Mouse (Mus musculus) lung, adult 2 months (tissue): ENCODE results near the gene Slc25a45. TPM values are rescaled to one million over a fixed set of nuclear protein-coding genes. Genes with fewer than 3 reads are reported as not detected.
A peak's percentile ranks its signal among the peaks of the same experiment; 100 is the strongest.

Source experiments
- DNase-seq: peaks from one replicate; pipeline ENCODE4 v3.0.0; 2022
- H3K4me1 ChIP-seq: fragments of 200-500 bp; 2 replicates; pipeline ENCODE4 v1.6.1; 2011; ENCODE audit warnings: low read length; ENCODE audit not compliant: control insufficient read depth, insufficient read depth
- H3K4me3 ChIP-seq: fragments of 200-500 bp; replicated peaks from 2 replicates; pipeline ENCODE3; 2011; ENCODE audit warnings: low read depth, mild to moderate bottlenecking, control low read depth, low read length; ENCODE audit errors: extremely low read depth
- CTCF ChIP-seq: fragments of 200-500 bp; IDR thresholded peaks from 2 replicates; pipeline ENCODE4 v1.5.1; 2011; ENCODE audit warnings: mild to moderate bottlenecking, low read length, control low read depth; ENCODE audit not compliant: insufficient read depth
- POLR2A ChIP-seq: fragments of 200-500 bp; IDR thresholded peaks from 2 replicates; pipeline ENCODE4 v1.6.1; 2011; ENCODE audit warnings: low read depth, mild to moderate bottlenecking, control low read depth, low read length, borderline replicate concordance; ENCODE audit errors: extremely low read depth
- WGBS: fragments of 180-500 bp; shearing (Covaris S2); methylation state at CpG from one replicate; pipeline ENCODE4 v1.1.7; 2018; 5-methylcytosine and 5-hydroxymethylcytosine counted together
- polyA plus RNA-seq: library from polyadenylated mRNA; depleted of rRNA; stranded (reverse); fragments of >200 nt; gene quantifications from 2 replicates; pipeline ENCODE4 v1.2.3, GENCODE M21; 2012

Gene Slc25a45
- polyA plus RNA-seq, 1 experiment = 26.0 TPM

DNA sequence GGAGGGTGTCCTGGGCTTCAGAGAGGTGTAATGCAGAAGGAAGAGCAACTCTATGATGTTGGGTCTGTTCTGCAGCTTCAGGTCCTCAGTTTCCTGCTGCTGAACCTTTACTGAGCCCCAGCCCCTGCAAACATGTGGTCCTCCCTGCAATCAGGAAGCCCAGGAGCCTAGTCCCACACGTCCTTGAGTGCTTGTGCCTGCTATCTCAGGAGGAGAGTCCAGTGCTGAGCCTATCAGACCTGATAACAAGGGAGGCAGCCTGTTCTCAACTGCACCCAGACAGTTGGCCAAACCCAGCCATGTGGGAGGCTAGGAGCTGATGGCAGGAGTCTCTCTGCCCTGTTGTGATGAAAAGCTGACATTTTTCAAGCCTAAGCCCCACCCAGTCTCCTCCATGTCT is 6.3 kb downstream of the Slc25a45 start:
- Histone ChIP-seq H3K4me1 (no peaks in the 10 kb centered on the region; the same call in 1 of the 2 replicates), H3K4me3 (no peak overlapping the region)
- no peak for DNase-seq
- WGBS = 61% methylated on average over 1 of the region's 1 CpGs
- TF ChIP-seq CTCF = no peak
- no peak for TF ChIP-seq POLR2A

DNA sequence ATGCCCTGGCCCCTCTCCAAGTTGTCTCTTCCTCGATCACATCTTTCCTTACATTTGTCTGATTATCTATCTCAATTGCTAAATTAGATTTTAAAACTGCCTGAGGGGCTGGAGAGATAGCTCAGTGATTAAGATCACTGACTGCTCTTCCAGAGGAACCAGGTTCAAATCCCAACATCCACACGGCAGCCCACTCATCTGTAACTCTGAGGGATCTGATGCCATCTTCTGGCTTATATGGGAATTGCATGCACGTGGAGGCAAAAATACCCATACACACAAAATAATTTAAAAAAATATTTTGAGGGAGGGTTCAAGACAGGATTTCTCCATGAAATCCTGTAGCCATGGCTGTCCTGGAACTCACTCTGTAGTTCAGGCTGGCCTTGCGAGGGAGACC is 8.2 kb downstream of the Slc25a45 start:
- Histone ChIP-seq H3K4me1 (no peaks in the 10 kb centered on the region), H3K4me3 (no peak overlapping the region)
- DNase-seq = no peak
- TF ChIP-seq CTCF (no peak; the same call in 1 of the 2 replicates), POLR2A (no peak)
- 58% methylated on average over 4 of the region's 4 CpGs for WGBS

DNA sequence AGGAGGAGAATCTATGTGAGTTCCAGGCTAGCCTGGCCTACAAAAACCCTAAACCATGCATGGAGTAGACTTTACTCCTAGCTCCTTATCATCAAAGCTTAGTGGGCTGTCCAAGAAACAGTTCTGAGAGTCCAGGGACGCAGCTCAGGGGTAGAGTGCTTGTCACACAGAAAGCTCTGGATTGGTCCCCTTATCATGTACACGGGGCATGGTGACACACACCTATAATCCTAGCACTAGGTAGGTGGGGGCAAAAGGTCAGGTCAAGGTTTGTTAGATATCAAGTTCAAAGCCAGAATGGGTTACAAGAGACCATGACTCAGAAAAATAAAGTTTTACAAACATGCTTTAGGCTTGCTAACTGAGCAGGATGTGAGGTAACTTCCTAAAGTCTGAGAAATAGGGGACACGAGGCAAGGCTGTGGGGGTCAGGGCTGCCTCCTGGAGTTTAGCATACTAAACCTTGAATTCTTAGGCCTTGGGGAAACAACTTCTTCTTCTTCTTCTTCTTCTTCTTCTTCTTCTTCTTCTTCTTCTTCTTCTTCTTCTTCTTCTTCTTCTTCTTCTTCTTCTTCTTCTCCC is 9.7 kb downstream of the Slc25a45 start:
- Histone ChIP-seq H3K4me3 (no peak overlapping the region), H3K4me1 (no peaks in the 10 kb centered on the region)
- no peak for DNase-seq
- TF ChIP-seq POLR2A = no peak
- no peak for TF ChIP-seq CTCF
- 64% methylated on average over 3 of the region's 3 CpGs for WGBS

DNA sequence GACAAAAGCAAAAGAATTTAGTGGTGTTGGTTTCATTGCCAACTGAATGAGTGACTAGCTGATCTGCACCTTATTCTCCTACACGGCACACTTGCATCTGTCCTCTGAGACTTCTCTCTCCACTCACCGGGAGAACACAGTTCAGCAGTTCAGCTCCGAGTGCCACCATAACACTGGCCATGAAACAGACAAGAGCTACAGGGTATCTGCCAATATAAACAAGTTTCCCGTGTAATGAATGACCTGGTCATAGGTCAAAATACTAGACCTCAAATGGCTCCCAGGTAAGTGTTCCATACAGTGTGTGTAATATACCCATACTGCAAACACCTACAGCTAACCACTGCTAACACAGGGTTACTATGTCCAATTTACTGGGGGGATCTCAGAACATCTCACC is 11.6 kb downstream of the Slc25a45 start:
- WGBS = 50% methylated on average over 4 of the region's 4 CpGs
- no peaks in the 10 kb centered on the region; the same call in 1 of the 2 replicates for H3K4me1 ChIP-seq
- TF ChIP-seq POLR2A (no peak), CTCF (no peak)
- no peak overlapping the region for H3K4me3 ChIP-seq
- no peak for DNase-seq

DNA sequence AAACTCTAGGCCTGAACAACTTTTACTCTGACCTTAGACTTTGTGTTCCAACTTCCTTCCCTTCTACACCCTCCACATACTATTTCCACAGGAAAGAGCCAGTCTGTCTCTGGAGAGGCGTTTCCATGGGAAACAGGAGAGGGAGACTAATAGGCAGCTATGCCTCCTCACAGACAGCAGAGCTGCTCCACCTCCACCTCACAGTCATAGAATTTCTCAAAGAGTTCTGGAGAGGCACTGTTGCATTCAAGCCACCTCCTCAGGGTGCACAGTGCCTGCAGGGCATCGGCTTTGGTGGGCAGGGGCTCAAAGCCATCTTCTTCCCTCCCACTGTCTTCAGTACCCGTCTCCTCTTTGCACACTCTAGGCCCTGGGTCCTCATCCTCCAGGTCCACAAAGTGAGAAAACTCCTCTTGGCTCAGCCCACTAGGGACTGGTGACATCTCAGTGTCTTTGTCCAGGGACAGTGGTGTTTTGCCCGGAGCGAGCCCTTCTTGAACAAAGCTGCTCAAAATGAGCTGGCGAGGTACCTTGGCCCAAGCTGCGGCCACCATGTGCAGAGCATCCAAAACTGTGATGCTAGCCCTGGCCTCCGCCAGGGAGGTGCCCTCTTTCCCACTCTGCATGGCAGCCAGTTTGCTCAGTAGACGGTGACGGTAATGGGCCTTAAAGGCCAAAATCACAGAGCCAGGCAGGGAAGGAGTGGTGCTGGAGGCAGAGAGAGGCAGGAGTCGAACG is 14.1 kb downstream of the Slc25a45 start:
- TF ChIP-seq CTCF (no peak), POLR2A (no peak)
- WGBS = 92% methylated on average over 12 of the region's 12 CpGs
- no peak for DNase-seq
- H3K4me1 ChIP-seq = no peaks in the 10 kb centered on the region; the same call in 1 of the 2 replicates
- H3K4me3 ChIP-seq = no peak overlapping the region

DNA sequence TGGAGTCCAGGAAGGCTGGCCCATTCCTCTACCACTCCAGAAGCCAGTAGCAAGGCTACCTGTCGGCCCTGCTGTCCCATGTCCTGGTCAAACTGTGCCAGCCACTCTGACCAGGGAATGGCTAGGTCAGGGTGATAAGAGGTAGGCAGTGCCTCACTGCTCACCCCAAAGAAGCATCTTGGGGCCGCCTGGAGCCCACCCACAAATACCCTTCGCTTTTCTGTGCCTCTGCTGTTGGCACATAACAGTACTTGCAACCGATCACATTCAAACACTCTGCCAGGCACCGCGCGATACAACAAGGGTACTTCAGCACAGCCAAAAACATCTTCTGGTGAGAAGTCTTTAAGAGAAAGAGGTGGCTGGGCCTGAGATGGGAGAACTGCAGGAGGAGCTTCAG is 14.7 kb downstream of the Slc25a45 start:
- H3K4me3 ChIP-seq = no peak overlapping the region
- TF ChIP-seq POLR2A (no peak), CTCF (no peak)
- 94% methylated on average over 7 of the region's 7 CpGs for WGBS

DNA sequence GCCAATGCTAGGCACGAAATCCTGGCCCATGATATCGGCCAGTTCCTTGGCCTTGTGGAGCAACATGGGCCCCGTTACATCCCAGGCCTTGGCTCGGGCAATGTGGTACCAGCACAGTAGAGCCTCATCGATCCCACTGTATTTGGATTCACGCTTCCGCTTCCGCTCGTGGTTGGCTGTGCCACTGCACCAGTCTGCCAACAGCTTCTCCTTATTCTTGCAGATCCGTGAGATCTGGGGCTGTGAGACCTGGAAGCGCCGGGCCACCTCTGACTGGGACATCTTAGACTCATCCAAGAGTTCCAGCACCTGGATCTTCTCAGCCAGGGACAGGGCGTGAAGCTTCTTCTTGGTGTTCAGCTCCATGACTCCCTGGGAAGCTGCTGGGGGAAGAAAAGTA is 15.1 kb downstream of the Slc25a45 start:
- WGBS = 88% methylated on average over 13 of the region's 13 CpGs
- Histone ChIP-seq H3K4me3 (no peak overlapping the region), H3K4me1 (no peaks in the 10 kb centered on the region; the same call in 1 of the 2 replicates)
- no peak for DNase-seq
- TF ChIP-seq CTCF (no peak), POLR2A (no peak)

More for the DNA sequence above, 14.7 kb downstream of the Slc25a45 start:
- H3K4me1 ChIP-seq = no peaks in the 10 kb centered on the region; the same call in 1 of the 2 replicates
- no peak for DNase-seq

DNA sequence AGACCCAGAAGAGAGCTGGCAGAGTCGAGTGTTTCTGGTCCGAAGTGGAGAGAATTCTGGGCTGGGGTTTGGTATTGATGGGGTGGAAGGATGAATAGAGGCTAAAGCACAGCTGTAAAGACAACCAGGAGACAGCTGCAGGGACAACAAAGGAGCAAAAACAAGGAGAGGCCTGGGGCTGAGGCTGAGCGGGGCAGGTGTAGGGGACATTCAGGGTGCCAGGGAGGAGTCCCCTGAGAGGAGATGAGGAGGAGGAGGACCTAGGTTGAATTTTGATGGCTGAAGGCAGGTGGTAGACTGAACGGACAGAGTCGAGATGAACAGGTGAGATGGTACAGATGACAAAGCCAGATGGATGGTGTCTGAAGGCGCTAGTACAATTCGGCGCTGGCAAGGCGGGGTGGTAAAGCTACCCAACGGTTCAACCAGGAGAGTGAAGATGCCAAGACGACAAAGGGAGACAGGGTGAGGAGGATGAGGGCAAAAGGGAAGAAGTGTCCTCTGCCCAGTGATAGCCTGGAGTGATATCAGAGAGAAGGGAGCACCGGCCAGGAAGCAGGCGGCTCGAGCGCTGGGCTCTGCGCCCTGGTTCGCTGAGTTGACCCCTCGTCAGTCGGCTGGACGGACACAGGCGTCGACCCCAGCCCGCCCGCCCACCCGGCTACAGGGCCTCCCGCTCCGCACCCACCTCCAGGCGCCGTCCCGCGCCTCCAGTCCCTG is 15.8 kb downstream of the Slc25a45 start:
- Histone ChIP-seq H3K4me1 (no peaks in the 10 kb centered on the region; the same call in 1 of the 2 replicates), H3K4me3 (peak overlapping the region; percentile 68)
- no peak for DNase-seq
- TF ChIP-seq POLR2A = no peak
- no peak for TF ChIP-seq CTCF
- 9% methylated on average over 28 of the region's 31 CpGs for WGBS

DNA sequence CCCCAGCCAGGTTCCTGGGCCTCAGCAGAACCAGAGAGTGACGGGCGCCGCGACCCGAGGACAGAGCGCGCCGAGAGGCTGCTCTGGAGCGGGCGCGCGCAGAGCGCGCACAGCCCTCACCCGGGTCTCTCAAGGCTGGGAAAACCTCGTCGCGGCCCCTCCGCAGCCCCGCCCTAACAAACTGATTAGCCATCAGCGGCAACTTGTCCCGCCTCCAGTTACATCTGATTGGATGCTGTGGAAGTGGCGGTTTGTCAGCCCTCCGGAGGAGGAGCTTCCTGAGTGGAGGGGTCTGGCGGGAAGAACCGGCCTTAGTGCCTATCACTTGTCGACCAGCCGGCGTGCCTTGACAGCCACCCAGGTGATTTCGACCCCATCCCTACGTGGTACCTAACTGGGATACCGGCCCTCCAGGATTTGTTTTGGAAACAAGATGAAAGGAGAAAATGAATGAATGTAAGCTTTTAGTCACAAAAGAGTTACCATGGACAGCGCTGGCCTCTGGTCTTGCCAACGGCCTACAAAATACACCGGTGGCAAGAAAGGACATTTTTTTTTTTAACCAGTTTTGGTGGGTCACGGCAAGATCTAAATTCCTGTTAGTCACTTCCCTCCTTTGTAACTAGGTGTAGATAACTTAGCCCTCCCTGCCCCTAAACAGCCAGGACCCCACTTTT is 16.5 kb downstream of the Slc25a45 start, which contains the start of gene Tigd3:
Gene Tigd3 (minus strand): TSS at position 148 of the 677 bp plus-strand sequence.
- Histone ChIP-seq H3K4me1 (no peaks in the 10 kb centered on the region; the same call in 1 of the 2 replicates), H3K4me3 (peak within 1 kb of the TSS; percentile 68)
- peak; percentile 93 for DNase-seq
- 2% methylated on average over 36 of the region's 36 CpGs for WGBS
- no peak for TF ChIP-seq CTCF
- 0 out of 2 replicates have a peak, but pooled peaks have one; percentile 17 for TF ChIP-seq POLR2A
